Mouse (Mus musculus) heart, embryonic 14.5 days (tissue): ENCODE data around the gene Efna5. TPM values are rescaled to one million over a fixed set of nuclear protein-coding genes. Genes with fewer than 3 reads are reported as not detected.

Source experiments
- ATAC-seq: fragments of 200-750 bp; cut with Nextera tagmentation; 2 replicates; pipeline ENCODE4 v1.8.0; 2017; ENCODE audit warnings: low read depth, moderate TSS enrichment; ENCODE audit not compliant: insufficient number of reproducible peaks, insufficient read depth, low FRiP score
- H3K27ac ChIP-seq, 2 experiments: fragments of 200-500 bp in 1 of 2; fragments of 300-500 bp in 1 of 2; sonication (generic) in 1 of 2; replicated peaks in 1 of 2; 2 replicates each; pipeline ENCODE4 v1.5.1; 2012 to 2014; ENCODE audit warnings: low read depth in 2 of 2, low read length in 2 of 2, control low read depth in 1 of 2, mild to moderate bottlenecking in 1 of 2, mixed read lengths in 1 of 2; ENCODE audit not compliant: control insufficient read depth in 1 of 2, insufficient read depth in 1 of 2
- H3K27me3 ChIP-seq: fragments of 300-500 bp; sonication (generic); 2 replicates; pipeline ENCODE4 v1.6.1; 2014; ENCODE audit warnings: mild to moderate bottlenecking, low read length, control low read depth; ENCODE audit not compliant: control insufficient read depth, insufficient read depth
- H3K36me3 ChIP-seq: fragments of 300-500 bp; sonication (generic); 2 replicates; pipeline ENCODE4 v1.6.1; 2014; ENCODE audit warnings: mild to moderate bottlenecking, control low read depth, low read length, mixed read lengths; ENCODE audit not compliant: control insufficient read depth, insufficient read depth
- H3K4me1 ChIP-seq, 2 experiments: fragments of 200-500 bp in 1 of 2; fragments of 300-500 bp in 1 of 2; sonication (generic) in 1 of 2; 2 replicates each; pipeline ENCODE4 v1.6.1; 2012 to 2014; ENCODE audit warnings: low read length in 2 of 2, control low read depth in 1 of 2, mixed read lengths in 1 of 2; ENCODE audit not compliant: control insufficient read depth in 2 of 2, insufficient read depth in 2 of 2
- H3K4me2 ChIP-seq: fragments of 300-500 bp; sonication (generic); 2 replicates; pipeline ENCODE4 v1.6.1; 2014; ENCODE audit warnings: mild to moderate bottlenecking, low read length
- H3K4me3 ChIP-seq, 2 experiments: fragments of 200-500 bp in 1 of 2; fragments of 300-500 bp in 1 of 2; sonication (generic) in 1 of 2; 2 replicates each; pipeline ENCODE4 v1.5.1; 2012 to 2014; ENCODE audit warnings: low read length in 2 of 2, mild to moderate bottlenecking in 2 of 2, control low read depth in 1 of 2, low read depth in 1 of 2, moderate library complexity in 1 of 2; ENCODE audit not compliant: control insufficient read depth in 1 of 2, insufficient read depth in 1 of 2
- H3K9ac ChIP-seq: fragments of 300-500 bp; sonication (generic); 2 replicates; pipeline ENCODE4 v1.6.1; 2014; ENCODE audit warnings: mild to moderate bottlenecking, low read length
- H3K9me3 ChIP-seq: fragments of 300-500 bp; sonication (generic); 2 replicates; pipeline ENCODE4 v1.6.1; 2016; ENCODE audit warnings: low read length, control low read depth; ENCODE audit not compliant: control insufficient read depth
- WGBS: fragments of 180-500 bp; shearing (Covaris S2); extraction: QIAGEN DNeasy Blood & Tissue Kit; methylation state at CpG from one replicate; pipeline ENCODE4 v1.1.7; 2014; 5-methylcytosine and 5-hydroxymethylcytosine counted together
- polyA plus RNA-seq: library from polyadenylated mRNA; unstranded; fragments of >200 nt; fragmentation: Nextera tagmentation; extraction: Ambion mirVana; gene quantifications from 2 replicates; pipeline ENCODE4 v1.2.1, GENCODE M21; 2014

The Efna5 gene
- polyA plus RNA-seq, 1 experiment from 2014 or later = 26.4 TPM

- Histone ChIP-seq H3K4me3 (peak overlapping the region; percentile 74 to 78), H3K4me1 (peaks cover 0 to 7% of the 10 kb centered on the region in 2 experiments; a peak in 1 of 4 replicates), H3K36me3 (no peaks in the 10 kb centered on the region), H3K9me3 (no peaks in the 10 kb centered on the region), H3K4me2 (peak overlapping the region; percentile 98), H3K27ac (peak overlapping the region; percentile 71 to 82), H3K27me3 (no peaks in the 10 kb centered on the region), H3K9ac (peak overlapping the region; percentile 87)
- under 1% methylated on average over 53 of the region's 53 CpGs for WGBS
- ATAC-seq = peak; percentile 91
These were observed 1.8 kb upstream of the Efna5 start for GRCm38 (mm10) chr17:62882726-62883475.

- Histone ChIP-seq H3K4me2 (peak overlapping the region; percentile 98), H3K27me3 (no peaks in the 10 kb centered on the region), H3K27ac (peak overlapping the region; percentile 71 to 82), H3K4me1 (peaks cover 0 to 7% of the 10 kb centered on the region in 2 experiments; a peak in 1 of 4 replicates), H3K9ac (peak overlapping the region; percentile 87), H3K36me3 (no peaks in the 10 kb centered on the region), H3K9me3 (no peaks in the 10 kb centered on the region), H3K4me3 (peak overlapping the region; percentile 74 to 78)
- under 1% methylated on average over 58 of the region's 58 CpGs for WGBS
- ATAC-seq = no peak
These were observed 941 bp upstream of the Efna5 start for GRCm38 (mm10) chr17:62881791-62882725.

DNA sequence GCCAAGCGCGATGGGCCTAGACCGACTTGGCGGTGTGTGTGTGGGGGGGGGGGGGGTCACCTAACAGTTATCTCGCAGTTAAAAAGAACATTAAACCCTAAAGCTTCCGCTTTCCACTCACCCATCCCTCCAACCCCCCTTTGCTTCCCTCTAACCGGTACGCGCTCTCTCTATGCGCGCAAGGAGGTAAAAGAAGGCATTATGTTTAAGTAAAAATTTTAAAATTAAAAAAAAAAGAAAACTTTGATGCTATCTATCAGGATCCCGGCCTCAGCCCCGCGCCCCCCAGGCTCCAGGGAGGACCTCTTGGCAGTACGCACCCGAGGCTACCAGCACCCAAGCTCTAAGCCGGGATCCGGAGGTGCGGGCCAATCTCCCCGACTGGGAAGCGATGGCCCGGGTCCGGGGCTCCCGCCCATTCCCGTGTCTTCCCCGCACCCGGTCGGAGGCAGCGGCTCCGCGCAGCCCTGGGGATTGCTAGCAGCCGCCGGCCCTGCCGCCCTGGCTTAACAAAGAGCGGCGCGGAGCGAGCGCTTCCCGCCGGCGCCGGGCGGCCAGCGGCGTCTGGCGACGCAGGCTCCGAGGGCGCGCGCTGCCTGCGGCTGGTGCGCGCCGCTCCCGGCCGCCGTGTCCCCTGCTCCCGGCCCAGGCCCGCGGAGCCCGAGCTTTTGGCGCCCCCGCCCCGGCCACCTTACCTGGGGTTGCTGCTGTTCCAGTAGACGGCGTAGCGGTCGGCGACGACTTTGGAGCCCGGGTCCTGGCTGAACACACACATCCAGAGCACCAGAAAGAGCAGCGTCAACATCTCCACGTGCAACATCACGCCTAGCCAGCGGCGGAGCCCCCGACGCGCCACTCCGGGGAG, 574 bp downstream of the Efna5 start:
- peaks cover 0 to 11% of the 10 kb centered on the region in 2 experiments; a peak in 1 of 4 replicates for H3K4me1 ChIP-seq
- no peaks in the 10 kb centered on the region for H3K36me3 ChIP-seq
- H3K9ac ChIP-seq = peak overlapping the region; percentile 87
- peak overlapping the region; percentile 74 to 78 for H3K4me3 ChIP-seq
- under 1% methylated on average over 63 of the region's 82 CpGs for WGBS
- H3K9me3 ChIP-seq = no peaks in the 10 kb centered on the region
- peak overlapping the region; percentile 98 for H3K4me2 ChIP-seq
- no peaks in the 10 kb centered on the region for H3K27me3 ChIP-seq
- ATAC-seq = no peak
- H3K27ac ChIP-seq = peak overlapping the region; percentile 62 to 82

DNA sequence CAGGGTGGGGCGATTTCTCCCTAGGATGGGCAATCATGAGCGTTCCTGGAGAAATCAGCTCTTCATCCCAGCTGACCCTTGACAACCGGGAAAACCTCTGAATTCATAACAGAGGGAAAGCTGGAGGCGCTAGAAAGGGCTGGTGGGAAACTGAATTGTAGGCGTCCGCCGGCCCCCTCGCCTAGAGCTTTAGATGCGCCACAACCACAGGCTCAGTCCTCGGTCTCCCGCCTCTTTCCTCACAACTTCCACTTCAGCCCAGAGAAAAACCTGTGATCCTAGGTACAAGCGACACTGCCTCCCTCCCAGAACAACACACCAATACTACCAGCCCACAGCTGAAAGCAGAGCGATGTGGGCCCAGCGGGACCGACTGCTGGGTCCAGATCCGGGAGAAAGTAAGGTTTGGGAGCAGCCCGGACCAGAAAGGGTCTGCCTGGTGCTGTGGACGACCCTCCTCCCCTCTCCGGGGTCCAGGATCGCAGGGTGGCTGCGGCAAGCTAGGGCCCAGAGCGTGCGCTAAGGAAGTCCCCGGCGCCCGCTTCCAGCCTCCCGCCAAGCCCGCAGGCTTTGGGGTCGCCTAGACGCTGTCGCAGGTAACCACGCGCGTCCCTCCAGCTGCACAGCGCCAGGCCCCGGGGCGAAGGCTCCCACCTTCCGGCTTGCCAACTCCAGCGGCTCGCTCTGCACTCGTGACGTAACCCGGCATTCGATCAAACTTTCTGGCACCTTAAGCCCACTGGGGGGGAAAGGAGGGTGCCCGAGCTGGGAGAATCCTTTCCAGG, 1.4 kb downstream of the Efna5 start:
- ATAC-seq = no peak
- H3K27ac ChIP-seq = peak overlapping the region in 1 of 2 experiments; percentile 55; a peak in 2 of 4 replicates

GRCm38 (mm10) chr17:62875727-62876126, 5.4 kb downstream of the Efna5 start:
- ATAC-seq = no peak
- 5% methylated on average over 3 of the region's 3 CpGs for WGBS

More for the DNA sequence above, 1.4 kb downstream of the Efna5 start:
- H3K4me3 ChIP-seq = peak overlapping the region; percentile 74 to 78
- peaks cover 0 to 11% of the 10 kb centered on the region in 2 experiments; a peak in 1 of 4 replicates for H3K4me1 ChIP-seq
- no peaks in the 10 kb centered on the region for H3K9me3 ChIP-seq
- H3K36me3 ChIP-seq = no peaks in the 10 kb centered on the region
- peak overlapping the region; percentile 87 for H3K9ac ChIP-seq
- peak overlapping the region; percentile 98 for H3K4me2 ChIP-seq
- under 1% methylated on average over 45 of the region's 45 CpGs for whole genome bisulfite sequencing
- H3K27me3 ChIP-seq = no peaks in the 10 kb centered on the region

GRCm38 (mm10) chr17:62871928-62872327, 9.2 kb downstream of the Efna5 start:
- no peak overlapping the region for H3K4me3 ChIP-seq
- H3K4me2 ChIP-seq = no peak overlapping the region
- no peaks in the 10 kb centered on the region for H3K36me3 ChIP-seq
- no peak for ATAC-seq
- WGBS = 70% methylated on average over 3 of the region's 3 CpGs
- 0 out of 4 replicates have a peak, but pooled peaks cover 0 to 6% of the 10 kb centered on the region in 2 experiments for H3K4me1 ChIP-seq
- no peaks in the 10 kb centered on the region for H3K27me3 ChIP-seq
- H3K27ac ChIP-seq = no peak overlapping the region
- no peak overlapping the region for H3K9ac ChIP-seq
- no peaks in the 10 kb centered on the region for H3K9me3 ChIP-seq

More at GRCm38 (mm10) chr17:62875727-62876126, 5.4 kb downstream of the Efna5 start:
- H3K4me3 ChIP-seq = no peak overlapping the region
- no peaks in the 10 kb centered on the region for H3K9me3 ChIP-seq
- H3K9ac ChIP-seq = no peak overlapping the region
- peaks cover 0 to 14% of the 10 kb centered on the region in 2 experiments; a peak in 1 of 4 replicates for H3K4me1 ChIP-seq
- H3K27me3 ChIP-seq = no peaks in the 10 kb centered on the region
- no peak overlapping the region for H3K27ac ChIP-seq
- H3K4me2 ChIP-seq = no peak overlapping the region
- no peaks in the 10 kb centered on the region for H3K36me3 ChIP-seq
